Mouse (Mus musculus): ENCODE results near the gene N4bp2l1. TPM values are rescaled to one million over a fixed set of nuclear protein-coding genes. Genes with fewer than 3 reads are reported as not detected.
A peak's percentile ranks its signal among the peaks of the same experiment; 100 is the strongest.
"Not testable (repeated sequence)": the region's sequence is repeated elsewhere in the genome, so short reads cannot be mapped to it uniquely, and the experiment has no call there.

The N4bp2l1 gene
- total RNA-seq (2017), result 26.4 and 31.1 TPM in 2 replicates

DNA sequence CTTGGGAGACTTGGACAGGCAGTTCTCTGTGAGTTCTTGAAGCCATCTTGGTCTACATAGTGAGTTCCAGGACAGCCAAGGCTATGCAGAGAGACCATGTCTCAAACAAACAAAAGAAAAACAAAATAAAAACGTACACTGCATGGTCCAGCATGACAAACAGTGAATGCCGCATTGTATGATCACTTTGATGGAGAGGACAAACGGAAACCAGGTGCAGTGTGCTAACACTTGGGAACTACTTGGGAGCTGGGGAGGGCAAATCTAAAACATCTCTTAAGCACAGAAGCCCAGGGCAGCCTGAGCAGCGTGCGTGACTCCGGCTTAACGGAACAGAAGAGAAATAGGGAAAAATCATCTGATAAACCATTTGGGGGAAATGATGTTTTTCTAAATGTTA is at the start of gene N4bp2l1:
N4bp2l1 (minus strand) TSS at position 101 of the 400 bp plus-strand sequence.
- ATAC-seq (replicated peaks; ENCODE audit: low read depth, poor library complexity, severe bottlenecking), result no peak

DNA sequence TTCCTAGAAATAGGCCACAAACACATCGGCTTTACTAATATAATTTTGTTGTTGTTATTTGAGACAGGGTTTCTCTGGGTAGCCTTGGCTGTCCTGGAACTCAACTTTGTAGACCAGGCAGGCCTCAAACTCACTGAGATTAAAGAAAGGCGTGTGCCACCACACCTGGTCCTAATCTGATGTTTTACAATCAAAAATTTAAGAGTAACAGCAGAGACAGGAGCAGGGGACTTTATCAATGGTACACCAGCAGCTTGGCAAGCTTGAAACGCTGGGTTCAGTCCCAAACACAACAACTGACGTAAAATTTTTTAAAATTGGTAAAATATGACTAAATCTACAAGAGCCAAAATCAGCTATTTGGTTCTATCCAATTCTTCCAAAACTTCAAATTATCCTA is 47.9 kb upstream of the N4bp2l1 start:
- ATAC-seq (replicated peaks; ENCODE audit: low read depth, poor library complexity, severe bottlenecking), result no peak

DNA sequence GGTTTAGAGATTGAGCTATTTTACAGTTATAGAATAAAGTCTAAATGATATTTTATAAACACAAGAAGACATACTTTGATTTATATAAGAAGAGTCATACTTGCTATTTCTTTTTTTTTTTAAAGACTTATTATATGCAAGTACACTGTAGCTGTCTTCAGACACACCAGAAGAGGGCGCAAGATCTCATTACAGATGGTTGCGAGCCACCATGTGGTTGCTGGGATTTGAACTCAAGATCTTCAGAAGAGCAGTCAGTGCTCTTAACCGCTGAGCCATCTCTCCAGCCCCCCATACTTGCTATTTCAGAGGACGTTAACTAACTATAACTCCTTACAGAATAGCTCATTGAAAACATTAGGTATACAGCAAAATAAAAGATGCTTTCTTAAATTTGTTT is 46.4 kb upstream of the N4bp2l1 start:
- ATAC-seq (replicated peaks; ENCODE audit: low read depth, poor library complexity, severe bottlenecking), result not testable (repeated sequence)

DNA sequence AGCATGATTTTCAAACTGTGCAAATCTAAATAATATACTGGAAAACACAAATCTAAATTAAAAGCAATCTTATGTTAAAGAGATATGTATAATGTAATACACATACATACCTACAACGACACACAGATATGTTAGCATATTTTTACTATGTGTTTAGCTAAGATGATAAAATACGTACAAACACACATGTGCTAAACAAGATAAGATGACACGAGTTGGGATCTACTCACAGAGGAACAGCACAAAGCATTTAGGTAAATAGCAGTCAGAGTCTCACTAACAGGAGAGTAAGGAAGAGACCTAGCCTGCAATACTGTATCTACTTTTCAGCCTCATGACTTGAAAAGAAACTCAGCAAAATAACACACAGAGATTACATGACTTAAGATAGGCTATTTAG is 44.5 kb upstream of the N4bp2l1 start:
- no peak; the same call in 1 of the 2 replicates for ATAC-seq (replicated peaks; ENCODE audit: low read depth, poor library complexity, severe bottlenecking)

DNA sequence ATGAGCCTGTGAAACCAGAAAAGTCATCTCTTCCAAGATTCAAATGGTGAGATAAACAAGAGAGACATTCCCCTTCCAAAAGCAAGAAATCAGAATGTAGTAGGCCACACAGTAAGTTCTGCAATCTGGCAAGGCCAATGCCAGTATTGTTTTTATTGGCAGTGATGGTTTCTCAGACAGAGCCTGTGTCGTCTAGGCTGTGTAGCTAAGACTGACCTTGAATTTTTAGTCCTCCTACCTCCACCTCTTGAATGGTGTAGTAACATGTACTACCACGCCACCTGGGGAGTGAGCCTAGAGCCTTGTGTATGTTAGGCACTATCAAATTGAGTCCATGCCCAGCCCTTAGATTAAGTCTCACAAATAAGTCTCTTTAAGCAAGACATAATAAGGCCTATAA is 32.7 kb upstream of the N4bp2l1 start:
- ATAC-seq (replicated peaks; ENCODE audit: low read depth, poor library complexity, severe bottlenecking), result no peak

DNA sequence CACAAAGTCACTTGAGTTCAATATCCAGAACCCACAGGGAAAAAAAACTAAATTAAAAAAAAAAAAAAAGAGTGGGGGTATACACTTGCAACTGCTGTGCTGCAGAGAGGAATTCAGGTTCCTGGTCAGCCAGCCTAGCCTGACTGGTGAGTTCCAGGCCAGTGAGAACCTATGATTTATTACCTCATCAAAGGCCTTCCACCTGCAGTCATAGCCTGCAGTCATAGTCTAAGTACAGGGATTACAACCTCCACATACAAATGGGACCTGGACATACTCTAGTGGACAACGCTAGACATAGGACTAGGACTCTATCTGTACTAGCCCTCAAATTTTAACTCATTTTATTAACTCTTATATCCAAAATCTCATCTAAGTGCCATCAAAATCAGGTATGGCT is 32.3 kb upstream of the N4bp2l1 start:
- ATAC-seq (replicated peaks; ENCODE audit: low read depth, poor library complexity, severe bottlenecking), result no peak

DNA sequence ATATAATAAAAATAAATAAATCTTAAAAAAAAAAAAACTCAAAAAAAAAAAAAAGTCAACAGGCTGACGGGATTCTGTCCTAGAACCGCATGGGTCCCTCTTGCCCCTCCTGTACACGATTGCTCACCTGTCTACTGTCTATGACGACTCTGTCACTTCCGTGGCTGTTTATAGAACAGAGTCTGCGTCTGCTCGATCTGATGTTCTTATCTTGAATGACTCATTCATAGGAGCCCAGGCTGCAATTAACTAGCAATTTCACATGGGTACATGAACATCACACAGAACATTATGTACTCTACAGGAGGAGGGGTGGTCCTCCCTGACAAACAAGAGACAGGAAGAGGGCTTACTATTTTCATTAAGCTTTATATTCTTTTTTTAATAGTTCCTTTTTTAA is 28.5 kb upstream of the N4bp2l1 start:
- ATAC-seq (replicated peaks; ENCODE audit: low read depth, poor library complexity, severe bottlenecking), result no peak

DNA sequence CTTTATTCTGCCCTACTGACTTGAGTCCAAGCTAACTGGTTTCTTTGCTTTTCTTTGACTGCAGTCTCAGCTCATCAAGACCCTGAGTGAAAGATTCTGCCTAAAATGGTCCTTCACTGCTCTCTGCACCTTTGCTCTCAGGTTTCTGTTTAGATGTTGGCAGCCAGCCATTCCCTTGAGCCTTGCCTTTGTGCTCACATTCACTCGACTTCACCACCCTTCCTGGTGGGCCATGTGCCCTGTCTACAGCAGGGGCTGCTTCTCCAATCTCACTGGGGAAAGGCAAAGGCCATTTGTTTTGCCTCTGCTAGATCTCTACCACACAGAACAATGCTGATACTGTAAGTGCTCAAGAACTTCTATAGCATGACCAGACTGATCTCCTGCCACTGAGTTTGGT is 25.8 kb upstream of the N4bp2l1 start:
- ATAC-seq (replicated peaks; ENCODE audit: low read depth, poor library complexity, severe bottlenecking), result no peak

DNA sequence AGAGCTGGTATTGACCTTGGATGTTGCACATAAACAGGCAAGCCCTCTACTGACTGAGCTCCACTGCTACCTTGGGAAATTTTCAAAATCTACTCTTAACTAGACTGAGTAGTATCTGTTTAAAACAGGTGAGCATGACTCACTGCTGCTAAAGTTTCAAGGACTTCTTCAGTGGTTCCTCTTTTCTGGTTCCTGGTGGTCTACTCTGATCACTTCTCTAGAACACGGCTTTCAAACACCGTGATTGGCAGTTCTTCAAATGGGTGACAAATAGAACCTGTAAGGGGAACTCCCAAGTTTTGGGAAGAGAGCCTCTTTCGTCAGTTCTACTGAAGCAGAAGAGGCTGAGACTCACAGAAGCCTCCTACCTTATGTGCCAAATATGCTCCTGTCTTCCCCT is 24.6 kb upstream of the N4bp2l1 start:
- peak; percentile 73 for ATAC-seq (replicated peaks; ENCODE audit: low read depth, poor library complexity, severe bottlenecking)

DNA sequence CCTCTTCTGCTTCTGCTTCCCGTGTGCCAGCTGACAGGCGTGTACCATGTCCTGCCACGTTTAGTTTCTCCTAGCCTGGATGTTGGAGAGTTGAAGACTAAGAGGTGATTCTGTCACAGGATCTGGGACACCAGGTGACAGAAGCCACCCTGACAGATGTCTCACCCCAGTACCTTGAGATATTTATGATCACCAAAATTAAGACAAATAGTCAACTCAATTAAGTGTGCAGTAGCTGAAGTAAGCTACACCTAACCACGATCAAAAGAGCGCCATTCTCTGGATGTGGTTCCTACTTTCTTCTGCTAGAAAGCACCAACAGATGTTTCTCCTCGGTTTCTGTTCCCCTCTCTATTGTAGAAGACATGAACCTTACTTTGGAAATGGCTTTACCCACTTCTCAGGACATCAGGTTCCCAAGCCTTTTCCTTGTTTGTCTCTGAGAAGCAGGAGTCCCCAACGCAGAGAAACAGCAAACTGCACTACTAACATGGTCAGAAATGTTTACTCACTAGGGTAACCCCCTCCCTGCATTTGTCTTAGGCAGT is 23.7 kb upstream of the N4bp2l1 start:
- ATAC-seq (replicated peaks; ENCODE audit: low read depth, poor library complexity, severe bottlenecking), result peak; percentile 23; the same call in 1 of the 2 replicates

DNA sequence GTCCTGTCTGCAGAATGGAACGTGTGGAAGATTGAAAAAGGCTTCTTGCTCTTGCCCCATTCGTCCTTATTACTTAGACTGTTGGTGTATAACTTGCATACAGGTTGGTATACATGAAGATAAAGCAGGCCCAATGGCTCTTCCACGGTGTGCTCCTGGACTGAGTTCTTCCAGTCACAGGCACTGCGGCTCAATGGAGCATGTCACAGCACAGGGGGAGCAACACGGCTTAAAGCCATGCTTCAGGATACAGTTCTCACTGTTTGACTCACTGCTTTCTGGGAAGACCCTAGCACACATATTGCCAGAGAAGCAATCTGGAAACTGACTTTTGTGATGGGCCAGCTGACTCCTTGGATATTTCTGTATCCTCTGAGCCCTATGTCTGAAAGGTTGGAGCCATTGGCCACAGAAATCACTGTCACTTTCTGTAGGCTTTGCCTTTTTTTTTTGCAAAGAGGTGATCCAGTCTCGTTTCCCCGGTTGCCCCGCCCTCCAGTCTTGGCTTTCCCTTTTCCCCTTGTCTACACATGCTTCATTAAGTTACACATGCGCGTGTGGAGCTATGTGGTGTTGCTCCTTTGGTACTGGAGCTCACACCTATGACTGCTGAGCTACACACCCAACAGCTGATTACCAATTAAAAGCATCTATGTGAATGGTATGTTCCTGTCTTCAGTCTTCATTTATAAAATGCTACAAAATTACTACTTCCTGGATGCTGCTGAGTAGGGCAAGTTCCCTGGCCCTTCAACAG is 21.8 kb upstream of the N4bp2l1 start:
- ATAC-seq (replicated peaks; ENCODE audit: low read depth, poor library complexity, severe bottlenecking), result no peak

DNA sequence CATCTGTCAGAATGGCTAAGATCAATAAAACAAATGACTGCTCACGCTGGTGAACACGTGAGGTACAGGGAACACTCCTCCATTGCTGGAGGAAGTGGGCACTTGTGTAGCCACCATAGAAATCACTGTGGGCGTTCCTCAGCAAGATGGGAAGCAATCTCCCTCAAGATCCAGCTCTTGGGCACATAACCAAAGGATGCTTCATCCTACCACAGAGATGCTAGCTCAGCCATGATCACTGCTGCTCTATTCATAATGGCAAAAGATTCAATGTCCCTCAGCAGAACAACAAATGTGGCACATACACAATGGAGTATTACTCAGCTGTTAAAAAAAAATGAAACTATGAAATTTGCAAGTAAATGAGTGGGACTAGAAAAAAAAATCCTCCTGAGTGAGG is 19.7 kb upstream of the N4bp2l1 start:
- ATAC-seq (replicated peaks; ENCODE audit: low read depth, poor library complexity, severe bottlenecking), result no peak

DNA sequence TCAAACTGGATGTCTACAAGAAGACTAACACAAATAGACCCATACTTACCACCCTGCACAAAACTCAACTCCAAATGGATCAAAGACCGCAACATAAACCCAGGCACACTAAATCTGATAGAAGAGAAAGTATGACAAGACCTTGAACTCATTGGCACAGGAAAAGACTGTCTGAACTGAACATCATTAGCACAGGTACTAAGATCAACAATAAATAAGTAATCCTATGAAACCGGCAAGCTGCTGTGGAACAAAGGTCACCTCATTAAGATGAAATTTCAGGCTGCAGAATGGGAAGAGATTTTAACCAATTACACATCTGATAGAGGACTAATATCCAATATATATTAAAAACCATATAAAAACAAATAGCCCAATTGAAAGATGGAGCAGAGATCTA is 19.2 kb upstream of the N4bp2l1 start:
- no peak for ATAC-seq (replicated peaks; ENCODE audit: low read depth, poor library complexity, severe bottlenecking)

DNA sequence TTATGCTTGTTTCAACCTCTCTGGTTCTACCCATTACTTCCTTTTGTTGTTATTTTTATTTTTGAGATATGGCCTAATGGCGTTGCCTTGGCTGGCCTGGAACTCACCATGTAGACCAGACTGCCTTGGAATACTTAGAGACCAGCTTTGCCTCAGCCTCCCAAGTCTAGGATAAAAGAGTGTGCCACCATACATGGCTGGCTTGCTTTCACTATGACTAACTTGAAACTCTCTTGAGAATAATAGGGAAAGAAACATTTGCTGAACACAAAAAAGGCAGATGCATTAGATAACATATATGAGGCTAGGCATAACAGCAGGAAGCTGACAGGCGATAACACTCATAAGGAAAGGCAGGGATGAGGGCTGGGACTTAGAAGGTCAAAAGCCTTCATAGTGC is 17.1 kb upstream of the N4bp2l1 start:
- ATAC-seq (replicated peaks; ENCODE audit: low read depth, poor library complexity, severe bottlenecking), result no peak

DNA sequence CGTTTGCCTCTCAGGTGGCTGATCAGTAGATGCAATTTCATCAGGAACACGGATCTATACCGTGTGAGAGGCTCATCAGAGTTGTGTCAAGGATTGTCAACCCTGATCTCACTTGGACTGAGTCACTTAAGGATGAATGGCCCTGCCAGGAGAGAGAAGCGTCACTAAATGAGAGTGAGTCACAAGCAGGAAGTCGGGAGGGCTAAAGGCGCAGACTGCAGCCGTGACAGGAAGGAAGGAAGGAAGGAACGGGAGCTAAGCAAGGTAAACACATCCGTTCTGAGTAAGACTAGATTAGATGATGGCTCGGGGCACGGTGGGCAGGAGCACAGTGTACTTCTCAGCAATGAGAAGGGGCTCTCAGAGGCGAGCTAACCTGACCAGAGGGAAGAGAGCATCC is 14.7 kb upstream of the N4bp2l1 start:
- peak; percentile 71 for ATAC-seq (replicated peaks; ENCODE audit: low read depth, poor library complexity, severe bottlenecking)

DNA sequence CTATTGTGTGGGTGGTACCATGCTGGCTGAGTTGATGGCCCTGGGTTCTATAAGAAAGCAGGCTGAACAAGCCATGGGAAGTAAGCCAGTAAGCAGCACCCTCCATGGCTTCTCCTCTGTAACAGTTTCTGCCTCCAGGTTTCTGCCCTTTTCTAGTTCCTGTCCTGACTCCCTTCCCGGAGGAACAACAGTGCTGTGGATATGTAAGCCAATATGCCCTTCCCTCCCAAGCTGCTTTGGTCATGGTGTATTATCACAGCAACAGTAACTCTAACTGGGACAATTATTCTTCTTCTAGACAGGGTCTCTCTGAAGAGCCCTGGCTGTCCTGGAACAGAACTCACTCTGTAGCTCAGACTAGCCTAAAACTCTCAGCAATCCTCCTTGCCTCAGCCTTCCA is 14.1 kb upstream of the N4bp2l1 start:
- ATAC-seq (replicated peaks; ENCODE audit: low read depth, poor library complexity, severe bottlenecking), result no peak

DNA sequence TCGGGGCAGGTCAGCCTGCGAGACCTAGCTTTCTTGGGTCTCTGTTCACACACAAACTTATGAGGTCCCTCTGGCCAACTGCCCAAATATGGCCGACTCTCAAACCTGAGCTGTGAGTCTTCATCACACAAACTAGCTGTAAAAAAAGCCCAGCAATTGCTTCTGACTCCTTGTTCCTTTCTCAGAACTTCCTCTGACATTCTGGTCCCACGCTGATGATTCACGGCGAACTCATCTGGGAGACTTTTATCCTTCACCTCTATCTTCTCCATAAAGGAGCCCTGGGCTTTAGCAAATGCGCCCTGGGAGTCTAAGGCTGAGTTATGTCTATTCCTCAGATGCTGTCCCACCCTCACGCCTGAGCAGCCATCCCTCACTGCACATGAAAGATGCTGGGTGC is 10.6 kb upstream of the N4bp2l1 start:
- no peak for ATAC-seq (replicated peaks; ENCODE audit: low read depth, poor library complexity, severe bottlenecking)

DNA sequence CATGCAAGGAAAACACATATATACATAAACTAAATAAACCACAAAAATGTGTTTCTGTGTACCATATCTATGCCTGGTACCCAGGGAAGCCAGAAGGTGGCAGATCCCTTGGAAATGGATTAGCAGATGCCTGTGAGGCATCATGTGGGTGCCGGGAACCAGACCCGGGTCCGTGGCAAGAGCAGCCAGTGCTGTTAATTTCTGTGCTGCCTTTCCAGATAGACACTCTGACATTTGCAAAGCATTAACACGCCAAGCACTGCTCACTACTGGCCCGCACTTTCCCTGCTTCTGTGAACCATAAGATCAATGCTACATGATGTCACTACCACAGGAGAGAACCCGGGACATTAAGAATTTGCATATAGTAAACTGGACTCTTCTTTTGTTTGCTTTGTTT is 9.1 kb upstream of the N4bp2l1 start:
- no peak for ATAC-seq (replicated peaks; ENCODE audit: low read depth, poor library complexity, severe bottlenecking)

DNA sequence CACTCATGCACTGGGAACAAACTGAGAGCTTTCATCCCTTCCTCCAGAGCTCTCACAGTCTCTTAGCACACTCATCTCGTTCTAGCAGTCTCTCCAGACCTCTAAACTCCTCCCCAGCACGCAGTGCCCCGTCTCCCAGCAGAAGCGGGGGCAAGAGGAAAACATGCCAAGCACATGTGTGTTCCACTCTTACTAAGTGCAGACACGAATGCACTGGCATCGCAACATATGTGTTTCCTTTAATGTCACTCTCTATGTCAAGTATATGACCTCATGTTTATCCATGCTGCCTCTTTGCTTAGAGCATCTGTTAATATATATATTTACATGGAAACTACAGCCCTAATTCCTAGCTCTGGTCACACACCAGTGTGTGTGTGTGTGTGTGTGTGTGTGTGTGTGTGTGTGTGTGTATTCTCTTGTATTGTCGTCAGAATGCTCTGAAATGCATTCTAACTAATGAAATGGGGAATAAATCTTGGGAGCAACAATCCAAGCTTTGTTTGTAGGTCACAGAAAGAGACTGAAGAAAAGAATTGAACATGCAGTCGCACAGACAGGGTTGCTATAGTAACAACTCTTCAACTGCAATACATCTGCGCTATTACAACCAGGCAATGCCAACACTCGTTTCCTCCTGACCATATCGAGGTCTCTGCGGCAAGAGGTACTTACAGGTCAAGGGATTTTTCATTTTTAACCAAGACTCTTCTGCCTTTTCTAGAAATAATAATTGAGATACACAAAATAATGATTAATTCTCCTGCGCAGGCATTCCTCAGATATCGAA is 4.6 kb upstream of the N4bp2l1 start:
- ATAC-seq (replicated peaks; ENCODE audit: low read depth, poor library complexity, severe bottlenecking), result peak; percentile 10

DNA sequence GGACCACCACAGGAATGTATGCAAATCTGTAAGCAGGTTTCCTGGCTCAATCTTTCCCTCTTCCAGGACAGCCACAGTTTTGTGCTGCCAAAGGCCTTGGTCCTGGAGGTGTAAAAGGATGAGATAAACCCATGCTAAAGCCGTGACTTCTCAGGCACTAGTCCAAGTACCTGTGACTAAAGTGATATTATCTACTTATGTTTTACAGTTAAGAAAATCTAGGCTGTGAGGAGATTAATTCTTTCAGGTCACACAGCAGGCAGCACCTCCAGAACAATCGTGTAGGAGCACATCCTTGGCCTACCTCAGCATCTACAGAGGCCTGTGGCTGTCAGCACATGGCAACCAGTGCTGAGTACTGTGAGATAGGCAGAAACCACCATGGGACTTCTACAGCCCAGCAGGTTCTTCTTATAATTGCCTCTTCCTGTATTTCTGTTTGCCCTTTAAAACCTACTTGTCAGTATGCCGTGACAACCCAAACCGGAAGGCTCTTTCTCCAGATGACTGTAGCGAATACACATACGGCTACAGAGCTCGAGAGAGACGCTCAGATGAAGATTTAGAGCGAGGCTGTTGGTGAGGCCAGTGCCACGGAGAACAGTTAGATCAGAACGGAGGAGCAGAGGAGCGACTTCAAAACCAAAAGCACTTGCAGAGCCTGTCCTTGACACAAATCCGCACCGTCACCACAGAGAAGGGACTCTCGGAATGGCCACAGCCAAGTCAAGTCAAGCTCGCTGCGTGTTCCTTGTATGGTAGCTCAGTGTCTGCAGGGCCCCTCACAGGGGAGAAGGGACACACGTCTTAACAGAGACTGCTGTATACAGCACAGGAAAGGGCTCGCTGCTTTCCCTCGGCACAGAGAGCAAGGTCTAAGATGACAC is 3.8 kb upstream of the N4bp2l1 start:
- peak; percentile 63 for ATAC-seq (replicated peaks; ENCODE audit: low read depth, poor library complexity, severe bottlenecking)

Measured in common myeloid progenitor, adult 5-6 weeks (primary cell).